Mouse (Mus musculus) CD4-positive, CD25-positive, alpha-beta regulatory T cell, adult 9 weeks (primary cell): Measurements from ENCODE around the gene Tex46. TPM values are rescaled to one million over a fixed set of nuclear protein-coding genes. Genes with fewer than 3 reads are reported as not detected.

ENCODE experiments used
- polyA plus RNA-seq: library from polyadenylated mRNA; unstranded; fragments of 100-300 nt; shearing (Covaris generic); gene quantifications from one replicate; pipeline ENCODE4 v1.2.1, GENCODE M21; 2017

Tex46 gene
- polyA plus RNA-seq, result not detected

GRCm38 (mm10) chr4:136610387-136610856, at the start of gene Tex46:
TSS of gene Tex46 (plus strand) at chr4:136610437.

DNA sequence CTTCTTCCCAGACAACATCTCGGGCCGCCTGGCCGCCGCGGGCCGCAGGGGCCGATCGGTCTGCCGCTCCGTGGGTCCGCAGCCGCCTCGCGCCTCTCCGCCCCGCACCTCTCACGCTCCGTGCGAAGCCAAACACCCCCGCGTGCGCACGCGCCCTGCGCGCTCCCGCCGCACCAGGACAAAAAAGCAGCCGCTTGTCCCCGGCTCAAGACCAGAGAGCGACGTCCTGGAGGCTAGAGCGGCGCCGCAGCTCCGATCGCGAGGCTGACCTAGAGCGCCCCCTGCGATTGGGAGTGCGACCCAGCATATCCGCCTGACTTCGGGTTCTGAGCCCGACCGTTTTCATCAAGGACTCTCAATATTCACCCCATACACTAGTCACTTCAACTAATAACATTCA, 7.7 kb upstream of the Tex46 start, which contains the start of gene Kdm1a:
Gene Kdm1a (minus strand): TSS at position 156 of the 400 bp plus-strand sequence.

GRCm38 (mm10) chr4:136622388-136622787, 12.2 kb downstream of the Tex46 start, which contains the start of gene Lactbl1:
TSS of gene Lactbl1 (plus strand) at chr4:136622621.

Other genes starting within 250 kb of the Tex46 start
- not detected for gene Htr1d, start 186.9 kb upstream of the Tex46 start, polyA plus RNA-seq
- not detected for gene 6030445D17Rik, start 148.2 kb upstream of the Tex46 start, polyA plus RNA-seq
- 8.5 TPM for gene Luzp1, start 140.7 kb upstream of the Tex46 start, polyA plus RNA-seq
- gene Kdm1a, start 7.7 kb upstream of the Tex46 start, polyA plus RNA-seq, result 8.8 TPM
- 0.09 TPM for gene Lactbl1, start 12.2 kb downstream of the Tex46 start, polyA plus RNA-seq
- not detected for gene Ephb2, start 225.6 kb downstream of the Tex46 start, polyA plus RNA-seq